Mouse (Mus musculus): ENCODE results near the gene Rnf121.

- TF ChIP-seq HCFC1 (IDR thresholded peaks at IDR 0.05; ENCODE audit: borderline replicate concordance, insufficient read depth, low read length), result no peak
- TF ChIP-seq ZNF384 (IDR thresholded peaks at IDR 0.05; ENCODE audit: low read depth, low read length), result no peak
- no peak for TF ChIP-seq CHD2 (IDR thresholded peaks at IDR 0.05; ENCODE audit: low read depth, low read length)
- TF ChIP-seq ZC3H11A (IDR thresholded peaks at IDR 0.05; ENCODE audit: borderline replicate concordance, low read depth, low read length), result no peak
Measured at GRCm38 (mm10) chr7:102025187-102026119, 39.8 kb downstream of the Rnf121 start.

All from ES-E14 (cell line).